Mouse (Mus musculus): Measurements from ENCODE around the gene Maf. TPM values are rescaled to one million over a fixed set of nuclear protein-coding genes. Genes with fewer than 3 reads are reported as not detected.
A peak's percentile ranks its signal among the peaks of the same experiment; 100 is the strongest.

Gene Maf
- polyA plus RNA-seq, 1 experiment from 2014 or later: 12.6 TPM

DNA sequence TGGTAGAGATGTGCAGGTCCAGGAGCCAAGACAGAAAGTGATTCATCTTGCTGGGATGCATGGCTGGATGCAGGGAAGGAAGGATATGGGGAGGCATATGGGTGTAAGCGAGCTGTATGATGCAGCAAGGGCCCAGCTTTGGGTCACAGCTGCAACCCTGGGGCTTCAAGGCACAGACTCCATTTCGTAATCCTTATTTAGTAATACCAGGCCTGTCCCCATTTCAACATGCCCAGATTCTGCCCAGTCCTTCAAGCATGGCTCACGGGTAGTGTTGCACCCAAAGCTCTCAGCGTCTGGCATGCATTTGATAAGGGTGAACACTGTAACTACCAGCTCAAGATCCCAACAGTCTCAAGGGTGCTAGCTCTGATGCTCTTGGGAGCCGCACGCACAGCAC is 11.0 kb upstream of the Maf start:
- no peak overlapping the region for H3K27ac ChIP-seq (ENCODE audit: low read depth)
- H3K4me3 ChIP-seq (ENCODE audit: low read depth, low read length): no peak overlapping the region
- no peaks in the 10 kb centered on the region for H3K4me1 ChIP-seq (ENCODE audit: insufficient read depth)
- TF ChIP-seq CTCF (IDR thresholded peaks at IDR 0.05; ENCODE audit: low read depth): no peak
- no peaks in the 10 kb centered on the region for H3K9me3 ChIP-seq (ENCODE audit: low read depth, low read length)
- no peak overlapping the region for H3K4me2 ChIP-seq
- H3K9ac ChIP-seq: no peak overlapping the region
- no peak for DNase-seq
- H3K36me3 ChIP-seq (ENCODE audit: insufficient read depth): no peaks in the 10 kb centered on the region
- H3K27me3 ChIP-seq (ENCODE audit: insufficient read depth, low read length): no peaks in the 10 kb centered on the region
- no peak for ATAC-seq (ENCODE audit: insufficient read depth)
- 88% methylated on average over 6 of the region's 6 CpGs for WGBS

DNA sequence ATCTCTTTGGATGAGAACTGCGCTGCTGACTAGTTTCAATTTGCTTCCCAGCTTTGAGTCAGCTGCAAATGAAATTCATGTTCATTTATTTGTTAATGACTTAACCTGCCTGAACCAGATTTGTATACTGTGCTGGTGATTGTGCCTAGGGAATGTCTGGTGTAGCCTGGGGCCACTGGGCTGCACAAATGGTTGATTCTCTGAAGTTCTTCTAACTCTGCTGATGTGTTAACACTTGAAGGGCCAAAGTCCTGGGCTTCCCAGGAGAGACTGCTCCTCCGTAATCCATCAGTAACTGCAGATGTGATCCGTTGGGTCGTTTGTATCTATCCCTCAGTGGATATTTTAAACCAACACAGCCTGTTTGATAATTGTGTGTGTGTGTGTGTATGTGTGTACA is 7.7 kb upstream of the Maf start:
- H3K4me3 ChIP-seq (ENCODE audit: low read depth, low read length): no peak overlapping the region
- no peak overlapping the region for H3K4me2 ChIP-seq
- no peak overlapping the region for H3K27ac ChIP-seq (ENCODE audit: low read depth)
- WGBS: 75% methylated on average over 4 of the region's 4 CpGs
- H3K27me3 ChIP-seq (ENCODE audit: insufficient read depth, low read length): 0 out of 2 replicates have a peak, but pooled peaks cover 3% of the 10 kb centered on the region
- DNase-seq: no peak
- no peak overlapping the region for H3K9ac ChIP-seq
- no peak for ATAC-seq (ENCODE audit: insufficient read depth)
- no peak for TF ChIP-seq CTCF (IDR thresholded peaks at IDR 0.05; ENCODE audit: low read depth)
- H3K36me3 ChIP-seq (ENCODE audit: insufficient read depth): no peaks in the 10 kb centered on the region
- no peaks in the 10 kb centered on the region for H3K9me3 ChIP-seq (ENCODE audit: low read depth, low read length)
- H3K4me1 ChIP-seq (ENCODE audit: insufficient read depth): peaks cover 6% of the 10 kb centered on the region

DNA sequence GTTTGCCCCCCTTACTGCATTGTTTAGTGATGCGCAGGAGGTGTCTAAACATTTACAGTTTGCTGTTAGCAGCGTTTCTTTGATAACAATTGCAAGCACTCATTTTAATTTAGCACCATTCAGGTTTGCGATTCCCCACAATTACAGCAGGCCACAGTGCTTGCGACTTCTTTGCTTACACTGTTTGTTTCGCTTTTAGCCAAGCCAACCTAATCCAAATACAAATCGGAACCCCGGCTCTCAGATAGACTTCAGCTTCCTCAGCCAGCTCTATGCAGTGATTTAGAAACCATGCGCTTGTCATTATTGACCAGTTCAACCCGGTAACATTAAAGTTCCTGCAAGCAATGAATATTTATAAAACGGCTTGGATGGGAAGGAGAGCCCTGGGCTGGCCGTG is 3.5 kb upstream of the Maf start:
- H3K4me1 ChIP-seq (ENCODE audit: insufficient read depth): peaks cover 10% of the 10 kb centered on the region
- H3K4me2 ChIP-seq: peak overlapping the region; percentile 32; the same call in 1 of the 2 replicates
- ATAC-seq (ENCODE audit: insufficient read depth) (no peak), DNase-seq (peak; percentile 46)
- H3K27me3 ChIP-seq (ENCODE audit: insufficient read depth, low read length): 0 out of 2 replicates have a peak, but pooled peaks cover 3% of the 10 kb centered on the region
- H3K27ac ChIP-seq (ENCODE audit: low read depth): peak overlapping the region; percentile 42; the same call in 1 of the 2 replicates
- no peak for TF ChIP-seq CTCF (IDR thresholded peaks at IDR 0.05; ENCODE audit: low read depth)
- H3K36me3 ChIP-seq (ENCODE audit: insufficient read depth): no peaks in the 10 kb centered on the region
- H3K9me3 ChIP-seq (ENCODE audit: low read depth, low read length): no peaks in the 10 kb centered on the region
- WGBS: 39% methylated on average over 11 of the region's 11 CpGs
- H3K4me3 ChIP-seq (ENCODE audit: low read depth, low read length): no peak overlapping the region
- no peak overlapping the region for H3K9ac ChIP-seq

DNA sequence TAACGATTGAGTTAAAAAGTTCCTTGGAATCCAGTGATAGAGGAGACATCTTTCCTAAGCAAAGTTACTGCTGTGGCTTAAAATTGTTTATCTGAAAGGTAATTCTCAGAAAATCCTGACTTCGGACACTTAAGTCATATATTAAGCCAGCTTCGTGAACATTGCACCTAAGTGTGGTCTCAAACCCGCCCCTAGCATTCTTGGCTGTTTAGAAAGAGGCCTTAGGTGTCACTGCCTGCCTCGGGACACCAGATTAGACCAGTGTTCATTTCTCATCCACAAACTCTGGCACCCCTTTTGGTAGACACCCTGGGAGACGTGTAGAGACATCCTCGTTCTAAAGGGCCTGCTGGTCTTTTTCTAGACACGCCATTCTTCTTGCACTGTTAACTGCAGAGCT is 2.3 kb upstream of the Maf start:
- WGBS: 51% methylated on average over 8 of the region's 8 CpGs
- TF ChIP-seq CTCF (IDR thresholded peaks at IDR 0.05; ENCODE audit: low read depth): no peak
- Histone ChIP-seq H3K9me3 (ENCODE audit: low read depth, low read length) (no peaks in the 10 kb centered on the region), H3K4me1 (ENCODE audit: insufficient read depth) (peaks cover 10% of the 10 kb centered on the region), H3K4me2 (no peak overlapping the region), H3K4me3 (ENCODE audit: low read depth, low read length) (no peak overlapping the region), H3K36me3 (ENCODE audit: insufficient read depth) (no peaks in the 10 kb centered on the region), H3K9ac (no peak overlapping the region), H3K27ac (ENCODE audit: low read depth) (no peak overlapping the region), H3K27me3 (ENCODE audit: insufficient read depth, low read length) (0 out of 2 replicates have a peak, but pooled peaks cover 3% of the 10 kb centered on the region)
- ATAC-seq (ENCODE audit: insufficient read depth): no peak
- DNase-seq: no peak

DNA sequence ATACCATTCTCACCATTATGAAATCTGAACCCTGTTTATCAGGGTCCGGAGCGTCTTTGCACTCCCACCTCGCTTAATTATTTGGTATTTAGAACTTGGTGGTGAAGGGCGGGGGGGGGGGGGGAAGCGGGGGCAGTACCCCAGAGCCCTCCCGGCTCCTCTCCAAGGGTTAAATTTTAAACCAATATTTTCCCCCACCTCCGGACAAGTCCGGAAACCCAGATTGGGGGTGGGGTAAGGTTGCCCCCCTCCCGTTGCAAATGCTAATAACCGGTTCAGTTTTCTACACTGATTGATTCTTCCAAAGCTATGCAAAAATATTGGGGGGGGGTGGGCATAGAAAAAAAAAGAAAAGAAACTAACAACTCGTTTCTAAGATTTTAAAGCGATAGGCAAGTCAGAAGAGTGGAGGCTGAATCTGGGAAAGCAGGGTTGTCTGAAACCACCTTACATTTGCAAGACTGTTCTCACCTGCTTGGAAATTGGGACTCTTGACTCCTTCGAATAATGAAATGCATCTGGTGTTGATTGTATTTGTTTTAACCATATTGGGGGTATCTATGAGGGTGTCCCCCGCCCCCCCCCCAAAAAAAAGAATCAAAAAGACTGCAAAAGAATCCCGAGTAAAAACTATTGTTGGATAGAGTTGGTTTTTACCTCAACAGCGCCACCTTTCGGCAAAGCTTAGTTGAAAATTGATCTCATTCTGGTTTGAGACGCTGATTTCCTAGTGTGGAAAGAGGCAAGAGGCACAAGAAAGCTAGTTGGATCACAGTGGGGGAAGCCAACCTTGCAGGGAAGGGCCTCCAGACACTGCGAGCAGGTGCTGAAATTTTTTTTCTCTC is 1.6 kb upstream of the Maf start:
- TF ChIP-seq CTCF (IDR thresholded peaks at IDR 0.05; ENCODE audit: low read depth): peak; percentile 79
- Histone ChIP-seq H3K4me1 (ENCODE audit: insufficient read depth) (peaks cover 10% of the 10 kb centered on the region), H3K9ac (no peak overlapping the region), H3K4me2 (peak overlapping the region; percentile 88), H3K36me3 (ENCODE audit: insufficient read depth) (no peaks in the 10 kb centered on the region), H3K4me3 (ENCODE audit: low read depth, low read length) (peak overlapping the region; percentile 77), H3K9me3 (ENCODE audit: low read depth, low read length) (no peaks in the 10 kb centered on the region), H3K27ac (ENCODE audit: low read depth) (no peak overlapping the region), H3K27me3 (ENCODE audit: insufficient read depth, low read length) (0 out of 2 replicates have a peak, but pooled peaks cover 3% of the 10 kb centered on the region)
- ATAC-seq (ENCODE audit: insufficient read depth): no peak
- WGBS: 2% methylated on average over 19 of the region's 19 CpGs
- DNase-seq: peak; percentile 95

DNA sequence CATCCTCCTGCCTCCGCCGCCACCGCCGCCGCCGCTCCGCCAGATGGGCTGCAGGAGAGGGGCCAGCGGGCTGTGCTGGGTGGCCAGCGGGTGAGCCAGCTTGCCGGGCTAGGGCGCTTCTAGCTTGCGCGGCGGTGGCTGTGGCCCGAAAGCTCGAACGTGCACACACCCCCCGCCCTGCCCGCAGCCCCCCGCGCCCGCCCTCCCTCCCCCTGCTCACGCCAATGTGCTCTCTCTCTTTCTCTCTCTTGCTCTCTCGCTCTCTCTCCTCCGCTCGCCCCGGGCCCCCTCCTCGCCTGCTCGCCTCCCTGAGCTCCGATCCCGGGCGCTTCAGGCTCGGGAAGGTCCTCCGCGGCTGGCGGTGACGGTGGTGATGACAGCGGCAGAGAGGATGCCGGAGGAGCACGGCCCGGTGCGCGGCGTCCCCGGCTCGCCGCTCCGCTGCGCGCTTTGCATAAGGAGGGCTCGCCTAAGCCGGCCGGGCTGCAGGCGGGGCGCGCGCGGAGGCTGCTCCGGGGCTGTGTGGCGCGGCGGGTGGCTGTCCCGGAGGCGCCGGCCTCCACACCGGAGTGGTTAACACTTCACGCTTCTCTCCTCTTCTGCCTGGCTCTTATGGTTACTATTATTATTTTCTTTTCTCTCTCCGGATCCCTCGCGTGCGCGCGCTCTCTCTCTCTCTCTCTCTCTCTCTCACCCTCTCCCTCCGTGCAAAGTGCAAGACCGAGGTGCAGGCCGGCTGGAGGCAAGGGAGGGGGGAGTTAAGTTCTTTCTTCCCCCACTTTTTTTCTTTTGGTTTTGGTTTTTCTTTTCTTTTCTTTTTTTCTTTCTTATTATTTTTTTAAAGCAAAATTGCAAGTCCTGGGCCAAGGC is 498 bp downstream of the Maf start:
- Histone ChIP-seq H3K27ac (ENCODE audit: low read depth) (peak overlapping the region; percentile 86), H3K9me3 (ENCODE audit: low read depth, low read length) (no peaks in the 10 kb centered on the region), H3K36me3 (ENCODE audit: insufficient read depth) (0 out of 2 replicates have a peak, but pooled peaks cover 6% of the 10 kb centered on the region), H3K9ac (peak overlapping the region; percentile 85), H3K4me1 (ENCODE audit: insufficient read depth) (peaks cover 10% of the 10 kb centered on the region), H3K4me3 (ENCODE audit: low read depth, low read length) (peak overlapping the region; percentile 77), H3K4me2 (peak overlapping the region; percentile 88), H3K27me3 (ENCODE audit: insufficient read depth, low read length) (no peaks in the 10 kb centered on the region)
- no peak for TF ChIP-seq CTCF (IDR thresholded peaks at IDR 0.05; ENCODE audit: low read depth)
- peak; percentile 79 for ATAC-seq (ENCODE audit: insufficient read depth)
- under 1% methylated on average over 56 of the region's 76 CpGs for WGBS
- peak; percentile 80 for DNase-seq

Data from lung, embryonic 14.5 days (tissue).